Mouse (Mus musculus): Measurements from ENCODE around the gene Mettl7b. TPM values are rescaled to one million over a fixed set of nuclear protein-coding genes. Genes with fewer than 3 reads are reported as not detected.
"Not testable (repeated sequence)": the region's sequence is repeated elsewhere in the genome, so short reads cannot be mapped to it uniquely, and the experiment has no call there.

The Mettl7b gene
- total RNA-seq (2021) = 10 to 100 TPM in 1 of 2 experiments, 1 to 10 TPM in 1; 5.4 to 10.0 TPM
- long read RNA-seq, experiment 1, transcript Mettl7b-201 (2 exons, 1,230 nt) = major isoform, 6 of 6 reads
- long read RNA-seq, experiment 1, partial matches to known transcripts = 0 of 6 reads
- long read RNA-seq, experiment 1, other reads (novel, unspliced or antisense) = 0 of 6 reads
- long read RNA-seq, experiment 2, transcript Mettl7b-201 (2 exons, 1,230 nt) = major isoform, 7 of 7 reads
- long read RNA-seq, experiment 2, partial matches to known transcripts = 0 of 7 reads
- long read RNA-seq, experiment 2, other reads (novel, unspliced or antisense) = 0 of 7 reads

- DNase-seq (ENCODE audit: low spot score in 2 of 2) = no peak
Observed at GRCm38 (mm10) chr10:128960590-128961584, at the start of gene Mettl7b. TSS of gene Mettl7b (minus strand) at chr10:128960988.

- no peak for DNase-seq (ENCODE audit: low spot score in 2 of 2)
Observed at GRCm38 (mm10) chr10:129010288-129010841, 49.6 kb upstream of the Mettl7b start, which contains the start of gene Olfr763. TSS of gene Olfr763 (plus strand) at chr10:129010791.

- DNase-seq (ENCODE audit: low spot score in 2 of 2) = no peak
Observed at GRCm38 (mm10) chr10:129004032-129004920, 43.5 kb upstream of the Mettl7b start.

- no peak for DNase-seq (ENCODE audit: low spot score in 2 of 2)
Observed at GRCm38 (mm10) chr10:128996523-128997040, 35.8 kb upstream of the Mettl7b start.

GRCm38 (mm10) chr10:128995796-128996195 is 35.0 kb upstream of the Mettl7b start:
- DNase-seq (ENCODE audit: low spot score in 2 of 2) = no peak

GRCm38 (mm10) chr10:128990994-128991393 is 30.2 kb upstream of the Mettl7b start:
- DNase-seq (ENCODE audit: low spot score in 2 of 2) = no peak

- DNase-seq (ENCODE audit: low spot score in 2 of 2) = not testable (repeated sequence)
Observed at GRCm38 (mm10) chr10:128990129-128990850, 29.5 kb upstream of the Mettl7b start.

GRCm38 (mm10) chr10:128989131-128989530 is 28.3 kb upstream of the Mettl7b start, which contains the start of gene Olfr9:
TSS of gene Olfr9 (plus strand) at chr10:128989431.
- not testable (repeated sequence) for DNase-seq (ENCODE audit: low spot score in 2 of 2)

- DNase-seq (ENCODE audit: low spot score in 2 of 2) = no peak
Observed at GRCm38 (mm10) chr10:128980644-128981365, 20.0 kb upstream of the Mettl7b start.

GRCm38 (mm10) chr10:128977522-128978114 is 16.8 kb upstream of the Mettl7b start:
- no peak for DNase-seq (ENCODE audit: low spot score in 2 of 2)

GRCm38 (mm10) chr10:128976395-128976794 is 15.6 kb upstream of the Mettl7b start:
- no peak for DNase-seq (ENCODE audit: low spot score in 2 of 2)

- no peak for DNase-seq (ENCODE audit: low spot score in 2 of 2)
Observed at GRCm38 (mm10) chr10:128972841-128973240, 12.1 kb upstream of the Mettl7b start.

- DNase-seq (ENCODE audit: low spot score in 2 of 2) = no peak
Observed at GRCm38 (mm10) chr10:128970740-128971250, 10.0 kb upstream of the Mettl7b start.

- DNase-seq (ENCODE audit: low spot score in 2 of 2) = no peak
Observed at GRCm38 (mm10) chr10:128968341-128968749, 7.6 kb upstream of the Mettl7b start.

- DNase-seq (ENCODE audit: low spot score in 2 of 2) = no peak
Observed at GRCm38 (mm10) chr10:128965871-128966270, 5.1 kb upstream of the Mettl7b start.

- DNase-seq (ENCODE audit: low spot score in 2 of 2) = no peak
Observed at GRCm38 (mm10) chr10:128964961-128965360, 4.2 kb upstream of the Mettl7b start.

GRCm38 (mm10) chr10:128960142-128960541 is 646 bp downstream of the Mettl7b start:
- no peak for DNase-seq (ENCODE audit: low spot score in 2 of 2)

- DNase-seq (ENCODE audit: low spot score in 2 of 2) = no peak
Observed at GRCm38 (mm10) chr10:128958340-128958739, 2.4 kb downstream of the Mettl7b start.

Measured in adrenal gland, postnatal 4 days (tissue).